Mouse (Mus musculus): ENCODE measurements around the gene Midn.

Midn gene

GRCm38 (mm10) chr10:80130403-80131031 is 17.6 kb upstream of the Midn start:
- no peak for DNase-seq

GRCm38 (mm10) chr10:80131316-80131951 is 16.6 kb upstream of the Midn start:
- DNase-seq = no peak

- no peak for DNase-seq
Observed at GRCm38 (mm10) chr10:80131952-80132350, 16.1 kb upstream of the Midn start.

GRCm38 (mm10) chr10:80133226-80133849 is 14.7 kb upstream of the Midn start:
- peak; percentile 27 to 39 for DNase-seq

- no peak for DNase-seq
Observed at GRCm38 (mm10) chr10:80134421-80134820, 13.7 kb upstream of the Midn start.

- no peak for DNase-seq
Observed at GRCm38 (mm10) chr10:80135161-80135560, 12.9 kb upstream of the Midn start.

- DNase-seq = no peak
Observed at GRCm38 (mm10) chr10:80135641-80136040, 12.4 kb upstream of the Midn start.

- DNase-seq = no peak
Observed at GRCm38 (mm10) chr10:80136179-80136951, 11.7 kb upstream of the Midn start.

- DNase-seq = peak; percentile 61 to 64
Observed at GRCm38 (mm10) chr10:80136952-80137625, 11.0 kb upstream of the Midn start.

- DNase-seq = peak; percentile 32 to 39
Observed at GRCm38 (mm10) chr10:80137626-80138552, 10.2 kb upstream of the Midn start.

- DNase-seq = peak in 1 of 2 experiments; percentile 52
Observed at GRCm38 (mm10) chr10:80138553-80139438, 9.3 kb upstream of the Midn start, which contains the start of gene Atp5d. TSS of gene Atp5d (plus strand) at chr10:80138632.

GRCm38 (mm10) chr10:80139439-80139775 is 8.7 kb upstream of the Midn start:
- peak; percentile 24 to 44 for DNase-seq

- DNase-seq = no peak
Observed at GRCm38 (mm10) chr10:80139975-80140665, 8.0 kb upstream of the Midn start.

GRCm38 (mm10) chr10:80140666-80141035 is 7.4 kb upstream of the Midn start, which contains the start of gene Cbarp:
TSS of gene Cbarp (minus strand) at chr10:80140835.
- no peak for DNase-seq

GRCm38 (mm10) chr10:80141243-80141642 is 6.8 kb upstream of the Midn start:
- peak; percentile 98 for DNase-seq

GRCm38 (mm10) chr10:80141786-80142529 is 6.1 kb upstream of the Midn start:
- peak; percentile 89 to 91 for DNase-seq

- no peak for DNase-seq
Observed at GRCm38 (mm10) chr10:80142530-80142925, 5.5 kb upstream of the Midn start.

GRCm38 (mm10) chr10:80143664-80144063 is 4.4 kb upstream of the Midn start:
- no peak for DNase-seq

- no peak for DNase-seq
Observed at GRCm38 (mm10) chr10:80144159-80144558, 3.9 kb upstream of the Midn start.

Measured in B cell, adult 2 months (primary cell).